Mouse (Mus musculus) ES-E14 (cell line): Measurements from ENCODE around the gene Nfic.

ENCODE experiments used
- HCFC1 ChIP-seq: IDR thresholded peaks from 2 replicates; pipeline ENCODE4 v1.6.1; 2012; ENCODE audit warnings: low read length, inconsistent platforms, borderline replicate concordance; ENCODE audit not compliant: insufficient read depth
- MAFK ChIP-seq: IDR thresholded peaks from 2 replicates; pipeline ENCODE4 v1.6.1; 2014; ENCODE audit warnings: mild to moderate bottlenecking, low read depth, low read length, inconsistent platforms; ENCODE audit not compliant: insufficient read depth
- ZC3H11A ChIP-seq: IDR thresholded peaks from 2 replicates; pipeline ENCODE4 v1.6.1; 2012; ENCODE audit warnings: low read depth, mild to moderate bottlenecking, inconsistent platforms, low read length, borderline replicate concordance
- ZNF384 ChIP-seq: IDR thresholded peaks from 2 replicates; pipeline ENCODE4 v1.6.1; 2012; ENCODE audit warnings: low read depth, low read length, inconsistent platforms

DNA sequence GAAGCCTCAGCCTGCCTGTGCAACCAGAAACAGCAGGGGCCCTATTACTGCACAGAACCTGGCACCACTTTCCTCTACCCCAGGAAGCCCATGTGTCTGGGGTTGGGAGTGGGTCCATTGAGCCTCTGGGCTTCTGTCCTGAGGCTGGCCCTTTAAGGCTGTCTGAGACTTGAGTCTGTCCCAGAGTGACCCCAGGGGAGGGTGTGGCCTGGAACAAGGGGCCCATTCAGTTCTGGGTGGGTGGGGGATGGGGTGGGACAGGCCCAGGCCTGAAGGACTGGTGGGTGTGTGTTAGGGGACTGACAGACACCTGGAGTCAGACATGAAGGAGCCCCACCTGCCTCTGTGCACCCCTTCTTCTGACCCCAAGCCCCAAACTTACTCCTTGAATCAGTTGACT, 40.8 kb downstream of the Nfic start:
- TF ChIP-seq MAFK (no peak), ZNF384 (no peak), ZC3H11A (no peak), HCFC1 (no peak)
